Mouse (Mus musculus): ENCODE data around the gene Sun3. TPM values are rescaled to one million over a fixed set of nuclear protein-coding genes. Genes with fewer than 3 reads are reported as not detected.

The Sun3 gene
- total and polyA plus RNA-seq, 3 experiments = 0.11 TPM; not detected in 2

DNA sequence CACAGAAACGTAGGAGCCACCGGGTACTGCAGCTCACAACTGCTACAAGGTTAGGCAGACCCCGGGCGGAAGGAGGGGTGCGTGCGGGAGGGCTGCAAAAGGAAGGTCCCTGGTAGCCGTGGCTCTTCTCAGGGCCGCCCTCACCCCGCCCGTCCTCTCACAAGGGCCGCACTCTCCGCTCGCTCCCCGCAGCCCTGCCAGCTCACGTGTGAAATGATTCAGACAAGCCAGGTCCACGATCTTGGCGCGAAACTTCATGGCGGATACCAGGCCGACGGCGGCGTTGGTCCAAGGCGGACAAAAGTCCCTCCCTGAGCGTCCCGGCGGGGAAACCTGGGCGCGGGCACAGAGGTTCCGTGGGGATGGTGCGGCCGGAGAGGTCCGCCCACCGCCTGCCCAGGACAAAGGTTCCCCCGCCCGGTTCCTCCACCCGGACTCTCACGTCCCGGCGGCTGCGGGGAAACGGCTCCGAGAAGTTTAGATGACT lies 37.9 kb downstream of the Sun3 start, which contains the start of gene Hus1:
Hus1 (minus strand) TSS at position 339 of the 487 bp plus-strand sequence.
- H3K4me1 ChIP-seq (ENCODE audit: insufficient read depth, low read depth, low read length) = peaks cover 25% of the 10 kb centered on the region
- peaks cover 30% of the 10 kb centered on the region for H3K36me3 ChIP-seq (replicated peaks)
- ATAC-seq (ENCODE audit: extremely low read depth, insufficient number of reproducible peaks, low FRiP score, poor library complexity, severe bottlenecking) (peak; percentile 91), DNase-seq (ENCODE audit: low spot score) (peak; percentile 74)
- peak within 1 kb of the TSS; percentile 96 for H3K4me3 ChIP-seq (ENCODE audit: low read depth, low read length)
- no peaks in the 10 kb centered on the region for H3K9me3 ChIP-seq (replicated peaks)
- TF ChIP-seq POLR2AphosphoS5 (IDR thresholded peaks at IDR 0.05; ENCODE audit: insufficient replicate concordance, low read depth, low read length) (no peak), TAL1 (conservative IDR thresholded peaks at IDR 0.05; ENCODE audit: low read depth, low read length) (no peak)
- peaks cover 2% of the 10 kb centered on the region; the same call in 1 of the 2 replicates for H3K27me3 ChIP-seq (ENCODE audit: insufficient read depth, low read length)

DNA sequence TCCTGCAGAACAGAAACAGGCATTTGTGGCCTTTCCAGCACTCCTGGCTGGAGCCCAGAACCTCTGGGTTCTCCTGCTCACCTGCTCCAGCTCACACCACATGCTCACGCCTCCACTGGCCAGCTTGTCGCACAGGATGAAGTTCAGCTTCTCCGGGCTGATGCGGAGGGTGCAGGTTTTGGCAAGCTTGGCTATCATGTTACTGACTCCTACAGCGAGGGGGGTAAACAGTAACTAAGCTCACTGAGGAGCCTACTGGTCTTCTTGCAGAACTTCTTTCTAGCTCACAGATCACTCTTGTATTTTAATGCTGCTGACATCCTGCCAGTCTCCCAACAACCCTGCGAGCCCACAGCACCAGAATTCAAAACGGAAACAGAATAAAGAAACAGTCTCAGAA lies 38.4 kb downstream of the Sun3 start:
- Histone ChIP-seq H3K4me3 (ENCODE audit: low read depth, low read length) (peak overlapping the region; percentile 96), H3K4me1 (ENCODE audit: insufficient read depth, low read depth, low read length) (peaks cover 25% of the 10 kb centered on the region), H3K36me3 (replicated peaks) (peaks cover 35% of the 10 kb centered on the region), H3K27me3 (ENCODE audit: insufficient read depth, low read length) (peaks cover 2% of the 10 kb centered on the region; the same call in 1 of the 2 replicates), H3K9me3 (replicated peaks) (no peaks in the 10 kb centered on the region)
- ATAC-seq (ENCODE audit: extremely low read depth, insufficient number of reproducible peaks, low FRiP score, poor library complexity, severe bottlenecking) = peak; percentile 37
- DNase-seq (ENCODE audit: low spot score) = peak; percentile 5
- TF ChIP-seq TAL1 (conservative IDR thresholded peaks at IDR 0.05; ENCODE audit: low read depth, low read length) = no peak
- no peak for TF ChIP-seq POLR2AphosphoS5 (IDR thresholded peaks at IDR 0.05; ENCODE audit: insufficient replicate concordance, low read depth, low read length)
- no peak for TF ChIP-seq GATA2 (IDR thresholded peaks at IDR 0.05; ENCODE audit: borderline replicate concordance, low read depth, low read length)
- no peak for TF ChIP-seq CTCF (IDR thresholded peaks at IDR 0.05; ENCODE audit: low read depth, low read length)
- no peak for TF ChIP-seq GATA1 (IDR thresholded peaks at IDR 0.05; ENCODE audit: borderline replicate concordance, low read length)

DNA sequence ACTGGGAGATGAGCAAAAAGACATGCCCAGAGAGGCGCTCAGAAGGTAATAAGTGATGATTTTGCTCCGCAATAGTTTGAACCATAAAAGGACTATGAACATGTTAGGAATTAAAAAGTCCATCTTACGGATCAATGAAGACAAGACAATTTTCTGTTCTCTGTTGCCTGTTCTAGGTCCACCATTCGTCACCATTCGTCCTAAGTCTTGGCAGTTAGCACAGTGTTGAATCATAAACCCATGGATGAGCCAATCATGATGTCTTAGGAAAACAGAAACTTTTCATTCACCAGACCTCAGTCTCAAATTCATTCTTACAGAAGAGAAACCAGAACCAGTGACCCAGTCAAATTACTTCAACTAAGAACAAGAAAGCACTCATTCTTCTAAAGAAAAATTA lies 40.0 kb downstream of the Sun3 start:
- ATAC-seq (ENCODE audit: extremely low read depth, insufficient number of reproducible peaks, low FRiP score, poor library complexity, severe bottlenecking) = no peak

DNA sequence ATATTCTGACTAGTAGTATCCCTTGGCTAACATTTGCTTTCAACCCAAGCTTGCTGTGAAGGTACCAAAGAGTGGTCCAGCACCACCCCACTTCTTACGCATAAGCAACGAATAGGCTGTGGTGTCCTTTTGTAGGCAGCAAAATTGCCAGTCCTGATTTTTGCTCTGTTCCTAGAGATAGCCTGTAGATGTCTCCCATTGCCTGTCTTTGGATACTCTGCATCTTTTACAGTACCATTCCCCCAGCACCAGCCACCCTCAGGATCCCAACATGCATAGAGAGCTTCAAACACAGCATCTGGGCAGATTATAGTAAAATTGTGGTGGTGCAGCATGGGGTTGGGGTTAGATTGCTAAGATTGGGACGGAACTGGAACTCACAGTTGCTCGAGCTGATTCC lies 60.7 kb downstream of the Sun3 start:
- peaks cover 45% of the 10 kb centered on the region for H3K27me3 ChIP-seq (ENCODE audit: insufficient read depth, low read length)
- no peak overlapping the region for H3K4me3 ChIP-seq (ENCODE audit: low read depth, low read length)
- peaks cover 9% of the 10 kb centered on the region; the same call in 1 of the 2 replicates for H3K4me1 ChIP-seq (ENCODE audit: insufficient read depth, low read depth, low read length)
- DNase-seq (ENCODE audit: low spot score) (no peak), ATAC-seq (ENCODE audit: extremely low read depth, insufficient number of reproducible peaks, low FRiP score, poor library complexity, severe bottlenecking) (no peak)
- TF ChIP-seq TAL1 (conservative IDR thresholded peaks at IDR 0.05; ENCODE audit: low read depth, low read length) (no peak), CTCF (IDR thresholded peaks at IDR 0.05; ENCODE audit: low read depth, low read length) (no peak)
- H3K36me3 ChIP-seq (replicated peaks) = peaks cover 29% of the 10 kb centered on the region
- no peaks in the 10 kb centered on the region for H3K9me3 ChIP-seq (replicated peaks)

More for the DNA sequence above, 40.0 kb downstream of the Sun3 start:
- Histone ChIP-seq H3K36me3 (replicated peaks) (peaks cover 52% of the 10 kb centered on the region), H3K4me1 (ENCODE audit: insufficient read depth, low read depth, low read length) (peaks cover 25% of the 10 kb centered on the region), H3K9me3 (replicated peaks) (no peaks in the 10 kb centered on the region), H3K27me3 (ENCODE audit: insufficient read depth, low read length) (no peaks in the 10 kb centered on the region), H3K4me3 (ENCODE audit: low read depth, low read length) (no peak overlapping the region)
- TF ChIP-seq TAL1 (conservative IDR thresholded peaks at IDR 0.05; ENCODE audit: low read depth, low read length) (no peak), GATA1 (IDR thresholded peaks at IDR 0.05; ENCODE audit: borderline replicate concordance, low read length) (no peak), GATA2 (IDR thresholded peaks at IDR 0.05; ENCODE audit: borderline replicate concordance, low read depth, low read length) (no peak), POLR2AphosphoS5 (IDR thresholded peaks at IDR 0.05; ENCODE audit: insufficient replicate concordance, low read depth, low read length) (no peak), CTCF (IDR thresholded peaks at IDR 0.05; ENCODE audit: low read depth, low read length) (no peak)
- no peak for DNase-seq (ENCODE audit: low spot score)

DNA sequence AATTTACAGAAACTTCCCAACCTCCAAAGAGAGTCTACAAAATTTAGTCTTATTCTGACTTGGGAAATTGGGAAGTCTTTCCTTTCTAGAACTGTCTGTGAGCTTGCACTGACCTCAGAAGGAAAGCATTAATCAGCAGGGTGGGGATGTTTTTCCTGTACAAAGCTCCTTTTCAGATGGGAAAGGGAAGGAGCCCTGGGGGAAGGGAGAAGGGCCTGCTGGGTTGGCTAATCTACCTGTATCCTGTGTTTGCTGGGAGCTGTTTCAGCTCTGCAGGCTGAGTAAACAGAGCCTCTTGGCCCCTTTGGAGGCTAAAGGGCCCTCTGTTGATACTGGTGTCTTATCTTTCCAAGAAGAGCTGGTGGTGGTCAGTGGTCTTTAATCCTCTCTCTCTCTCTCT lies 62.7 kb downstream of the Sun3 start:
- TF ChIP-seq POLR2AphosphoS5 (IDR thresholded peaks at IDR 0.05; ENCODE audit: insufficient replicate concordance, low read depth, low read length) (no peak), CTCF (IDR thresholded peaks at IDR 0.05; ENCODE audit: low read depth, low read length) (no peak), TAL1 (conservative IDR thresholded peaks at IDR 0.05; ENCODE audit: low read depth, low read length) (no peak), GATA2 (IDR thresholded peaks at IDR 0.05; ENCODE audit: borderline replicate concordance, low read depth, low read length) (no peak), GATA1 (IDR thresholded peaks at IDR 0.05; ENCODE audit: borderline replicate concordance, low read length) (no peak)
- Histone ChIP-seq H3K4me1 (ENCODE audit: insufficient read depth, low read depth, low read length) (peaks cover 10% of the 10 kb centered on the region), H3K27me3 (ENCODE audit: insufficient read depth, low read length) (peaks cover 45% of the 10 kb centered on the region), H3K9me3 (replicated peaks) (no peaks in the 10 kb centered on the region), H3K4me3 (ENCODE audit: low read depth, low read length) (no peak overlapping the region), H3K36me3 (replicated peaks) (peaks cover 11% of the 10 kb centered on the region)
- no peak for ATAC-seq (ENCODE audit: extremely low read depth, insufficient number of reproducible peaks, low FRiP score, poor library complexity, severe bottlenecking)
- DNase-seq (ENCODE audit: low spot score) = no peak

DNA sequence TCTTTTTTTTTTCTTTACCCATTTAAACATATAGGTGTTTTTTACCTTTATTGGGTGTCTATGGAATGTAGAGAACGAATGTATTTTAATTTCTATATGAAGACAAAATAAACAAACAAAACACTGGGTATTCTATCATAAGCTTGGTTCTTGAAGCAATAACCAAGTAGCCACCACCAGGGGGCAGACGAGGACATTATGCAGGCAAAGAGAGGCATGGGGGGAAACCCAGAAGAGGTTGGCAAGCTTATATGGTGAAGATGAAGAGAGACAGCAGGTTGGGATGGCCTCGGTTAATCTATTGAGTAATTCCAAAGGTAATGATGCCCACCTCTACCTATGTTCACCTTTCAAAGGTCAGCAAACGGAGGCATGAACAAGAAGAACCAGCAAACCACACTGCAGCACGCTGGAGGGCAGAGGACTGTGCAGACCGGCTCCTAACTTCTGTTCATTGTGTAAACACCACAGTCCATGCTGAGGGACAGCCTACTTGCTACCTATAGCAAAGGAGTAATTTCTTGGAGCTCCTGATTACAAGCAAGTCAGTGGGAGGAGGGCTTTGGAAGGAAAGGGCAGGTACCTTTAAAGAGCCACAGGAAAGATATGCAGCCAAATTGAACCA lies 65.4 kb downstream of the Sun3 start:
- Histone ChIP-seq H3K36me3 (replicated peaks) (no peaks in the 10 kb centered on the region), H3K27me3 (ENCODE audit: insufficient read depth, low read length) (peaks cover 52% of the 10 kb centered on the region), H3K4me1 (ENCODE audit: insufficient read depth, low read depth, low read length) (peaks cover 13% of the 10 kb centered on the region), H3K9me3 (replicated peaks) (no peaks in the 10 kb centered on the region), H3K4me3 (ENCODE audit: low read depth, low read length) (no peak overlapping the region)
- DNase-seq (ENCODE audit: low spot score) (peak; percentile 55), ATAC-seq (ENCODE audit: extremely low read depth, insufficient number of reproducible peaks, low FRiP score, poor library complexity, severe bottlenecking) (no peak)
- TF ChIP-seq GATA2 (IDR thresholded peaks at IDR 0.05; ENCODE audit: borderline replicate concordance, low read depth, low read length) = no peak
- no peak for TF ChIP-seq POLR2AphosphoS5 (IDR thresholded peaks at IDR 0.05; ENCODE audit: insufficient replicate concordance, low read depth, low read length)
- no peak for TF ChIP-seq GATA1 (IDR thresholded peaks at IDR 0.05; ENCODE audit: borderline replicate concordance, low read length)
- TF ChIP-seq TAL1 (conservative IDR thresholded peaks at IDR 0.05; ENCODE audit: low read depth, low read length) = no peak
- TF ChIP-seq CTCF (IDR thresholded peaks at IDR 0.05; ENCODE audit: low read depth, low read length) = peak; percentile 39
